In genomic region chr2:31758966-31759365, GRCm38 (mm10) we compare ENCODE assay signal across 8 mouse cellular contexts. TPM values are rescaled to one million over a fixed set of nuclear protein-coding genes. Genes with fewer than 3 reads are reported as not detected.
DNase-seq lines count a peak whose midpoint lies in the region; ATAC-seq lines count a peak whose summit lies in the region.

No protein-coding gene starts in this region.

- DNase-seq in lung, postnatal 25 days (ENCODE audit: low spot score): no peak
- DNase-seq in forebrain, embryonic 11.5 days (ENCODE audit: low spot score): no peak
- DNase-seq in skeletal muscle tissue, adult 2 months (ENCODE audit: low read depth, low spot score): peak; percentile 71
- DNase-seq in layer of hippocampus, adult 18-20 months (ENCODE audit: low spot score in 2 of 2): no peak
- no peak for DNase-seq in urinary bladder, postnatal 36 days (ENCODE audit: low spot score in 2 of 2)
- DNase-seq in left cerebral cortex, adult 18-20 months (ENCODE audit: low spot score in 2 of 2): no peak

- WGBS in lung, embryonic 15.5 days: 84% methylated on average over 5 of the region's 5 CpGs
- WGBS in forebrain, embryonic 11.5 days: 86% methylated on average over 5 of the region's 5 CpGs
- WGBS in limb, embryonic 12.5 days: 87% methylated on average over 5 of the region's 5 CpGs

- no peaks in the 10 kb centered on the region for H3K36me3 ChIP-seq in lung, embryonic 15.5 days
- no peaks in the 10 kb centered on the region for H3K36me3 ChIP-seq in forebrain, embryonic 11.5 days (ENCODE audit: control insufficient read depth, insufficient read depth, low read length)
- H3K36me3 ChIP-seq in limb, embryonic 12.5 days: peaks cover 4% of the 10 kb centered on the region; the same call in 1 of the 2 replicates

- H3K9ac ChIP-seq in lung, embryonic 15.5 days: 0 out of 2 replicates have a peak overlapping the region, but pooled peaks have one; percentile 98
- H3K9ac ChIP-seq in forebrain, embryonic 11.5 days (ENCODE audit: low read length): peak overlapping the region; percentile 98
- H3K9ac ChIP-seq in limb, embryonic 12.5 days (replicated peaks): peak overlapping the region; percentile 99

- ATAC-seq in lung, embryonic 15.5 days (ENCODE audit: borderline replicate concordance, extremely low read depth, low FRiP score, low TSS enrichment): no peak
- no peak for ATAC-seq in forebrain, embryonic 11.5 days (replicated peaks; ENCODE audit: low FRiP score)
- ATAC-seq in limb, embryonic 12.5 days (ENCODE audit: insufficient number of reproducible peaks, insufficient read depth, low FRiP score, low TSS enrichment, low read depth): no peak

- peak overlapping the region; percentile 93; the same call in 1 of the 2 replicates for H3K27ac ChIP-seq in lung, embryonic 15.5 days
- H3K27ac ChIP-seq in forebrain, embryonic 11.5 days (ENCODE audit: low read depth, low read length): no peak overlapping the region
- H3K27ac ChIP-seq in limb, embryonic 12.5 days: peak overlapping the region; percentile 97

- peak overlapping the region; percentile 71 for H3K4me2 ChIP-seq in lung, embryonic 15.5 days
- H3K4me2 ChIP-seq in forebrain, embryonic 11.5 days (ENCODE audit: low read depth, low read length, severe bottlenecking): peak overlapping the region; percentile 84
- peak overlapping the region; percentile 91 for H3K4me2 ChIP-seq in limb, embryonic 12.5 days

- H3K27me3 ChIP-seq in lung, embryonic 15.5 days: no peaks in the 10 kb centered on the region
- no peaks in the 10 kb centered on the region for H3K27me3 ChIP-seq in forebrain, embryonic 11.5 days (ENCODE audit: control insufficient read depth, insufficient read depth, low read length)
- H3K27me3 ChIP-seq in limb, embryonic 12.5 days: no peaks in the 10 kb centered on the region

- H3K9me3 ChIP-seq in lung, embryonic 15.5 days: no peaks in the 10 kb centered on the region
- no peaks in the 10 kb centered on the region for H3K9me3 ChIP-seq in forebrain, embryonic 11.5 days (ENCODE audit: control insufficient read depth, low read length)
- H3K9me3 ChIP-seq in limb, embryonic 12.5 days: peaks cover 3% of the 10 kb centered on the region; the same call in 1 of the 2 replicates

- H3K4me1 ChIP-seq in lung, embryonic 15.5 days: peaks cover 36% of the 10 kb centered on the region
- H3K4me1 ChIP-seq in forebrain, embryonic 11.5 days (replicated peaks; ENCODE audit: control insufficient read depth, insufficient read depth, low read length): peaks cover 18% of the 10 kb centered on the region
- H3K4me1 ChIP-seq in limb, embryonic 12.5 days (replicated peaks): peaks cover 36% of the 10 kb centered on the region

- H3K4me3 ChIP-seq in lung, embryonic 15.5 days: peak overlapping the region; percentile 82
- peak overlapping the region; percentile 83; the same call in 1 of the 2 replicates for H3K4me3 ChIP-seq in forebrain, embryonic 11.5 days (ENCODE audit: low read depth, low read length)
- peak overlapping the region; percentile 89 for H3K4me3 ChIP-seq in limb, embryonic 12.5 days (replicated peaks)

RNA-seq across cellular contexts. Expression of gene Qrfp, which starts 51.4 kb away (rescaled TPM):
- 0.05 and 0.14 TPM in 2 replicates for polyA plus RNA-seq in lung, embryonic 15.5 days (2015; fragmentation: Nextera tagmentation; extraction: Ambion mirVana)
- polyA plus RNA-seq in forebrain, embryonic 11.5 days (2014; fragmentation: Nextera tagmentation; extraction: Ambion mirVana): 0.16 and 0.24 TPM in 2 replicates
- polyA plus RNA-seq in limb, embryonic 12.5 days (2016; fragmentation: Nextera tagmentation; extraction: Ambion mirVana): 0.20 and 0.34 TPM in 2 replicates
- total RNA-seq in layer of hippocampus, adult 18-20 months (2021): not detected
- not detected for total RNA-seq in left cerebral cortex, adult 18-20 months (2021)
